Mouse (Mus musculus): ENCODE results near the gene Ppp1r14a.

Gene Ppp1r14a

GRCm38 (mm10) chr7:29288942-29289638, at the start of gene Ppp1r14a:
Gene Ppp1r14a, plus strand, starts transcription at chr7:29289308.
- no peak for DNase-seq (ENCODE audit: extremely low read depth, low read depth, low spot score)

- DNase-seq (ENCODE audit: extremely low read depth, low read depth, low spot score) = no peak
Observed at GRCm38 (mm10) chr7:29244732-29245416, 44.2 kb upstream of the Ppp1r14a start.

- DNase-seq (ENCODE audit: extremely low read depth, low read depth, low spot score) = no peak
Observed at GRCm38 (mm10) chr7:29246015-29246414, 43.1 kb upstream of the Ppp1r14a start.

- DNase-seq (ENCODE audit: extremely low read depth, low read depth, low spot score) = no peak
Observed at GRCm38 (mm10) chr7:29246619-29247313, 42.3 kb upstream of the Ppp1r14a start.

DNA sequence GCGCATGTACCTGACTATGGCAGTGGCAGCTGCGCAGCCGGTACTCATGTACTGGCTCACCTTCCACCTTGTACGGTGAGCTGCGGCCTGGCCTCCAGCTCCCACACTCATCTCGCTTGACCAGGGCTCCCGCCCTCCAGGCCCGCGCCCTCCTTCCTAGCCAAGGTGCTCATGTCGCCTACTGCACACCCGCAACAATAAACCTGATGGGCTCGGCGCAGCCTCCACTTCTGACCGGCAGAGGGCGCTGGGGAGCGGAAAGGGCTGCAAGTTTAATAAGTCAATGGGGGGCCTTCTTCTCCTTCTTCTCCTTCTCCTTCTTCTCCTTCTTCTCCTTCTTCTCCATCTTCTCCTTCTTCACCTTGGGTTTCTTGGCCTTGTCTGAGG, 41.8 kb upstream of the Ppp1r14a start:
- DNase-seq (ENCODE audit: extremely low read depth, low read depth, low spot score) = no peak

GRCm38 (mm10) chr7:29247706-29248105, 41.4 kb upstream of the Ppp1r14a start:
- no peak for DNase-seq (ENCODE audit: extremely low read depth, low read depth, low spot score)

GRCm38 (mm10) chr7:29248261-29248841, 40.8 kb upstream of the Ppp1r14a start, which contains the start of gene 2200002D01Rik:
Gene 2200002D01Rik, minus strand, starts transcription at chr7:29248466.
- DNase-seq (ENCODE audit: extremely low read depth, low read depth, low spot score) = no peak

DNA sequence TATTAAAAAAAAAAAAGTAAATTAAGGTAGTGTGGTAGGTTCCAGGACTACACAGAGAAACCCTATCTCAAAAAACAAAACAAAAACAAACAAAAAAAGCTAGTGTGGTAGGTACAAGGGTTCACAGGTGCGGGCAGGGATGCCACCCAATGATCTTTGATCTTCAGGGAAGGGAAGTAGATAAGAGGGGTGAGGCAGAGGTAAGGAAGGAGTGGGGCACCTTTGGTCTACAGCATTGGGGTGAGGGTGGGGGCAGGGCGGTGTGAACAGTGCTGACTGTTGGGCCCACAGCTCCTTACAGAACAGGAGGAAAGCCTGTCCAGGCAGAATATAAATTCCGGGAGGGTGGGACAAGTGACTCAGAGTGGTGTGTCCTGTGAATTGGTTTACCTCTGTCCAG, 37.9 kb upstream of the Ppp1r14a start:
- no peak for DNase-seq (ENCODE audit: extremely low read depth, low read depth, low spot score)

- no peak for DNase-seq (ENCODE audit: extremely low read depth, low read depth, low spot score)
Observed at GRCm38 (mm10) chr7:29253842-29254241, 35.3 kb upstream of the Ppp1r14a start.

DNA sequence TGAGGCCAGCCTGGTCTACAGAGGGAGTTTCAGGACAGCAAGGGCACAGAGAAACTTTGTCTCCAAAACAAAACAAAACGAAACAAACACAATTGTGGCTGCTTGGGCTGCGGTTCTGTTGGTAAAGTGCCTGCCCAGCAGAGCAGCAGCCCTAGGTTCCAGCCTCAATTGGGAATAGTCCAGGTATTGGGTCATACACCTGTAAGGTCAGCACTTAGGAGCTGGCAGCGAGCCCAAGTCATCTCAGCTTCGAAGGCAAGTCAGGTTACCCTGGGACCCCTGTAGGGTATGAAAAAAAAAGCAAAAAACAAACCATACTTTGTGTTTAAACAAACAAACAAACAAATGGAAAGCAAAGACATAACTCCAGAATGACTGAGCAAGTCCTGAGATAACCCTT, 33.2 kb upstream of the Ppp1r14a start:
- DNase-seq (ENCODE audit: extremely low read depth, low read depth, low spot score) = no peak

DNA sequence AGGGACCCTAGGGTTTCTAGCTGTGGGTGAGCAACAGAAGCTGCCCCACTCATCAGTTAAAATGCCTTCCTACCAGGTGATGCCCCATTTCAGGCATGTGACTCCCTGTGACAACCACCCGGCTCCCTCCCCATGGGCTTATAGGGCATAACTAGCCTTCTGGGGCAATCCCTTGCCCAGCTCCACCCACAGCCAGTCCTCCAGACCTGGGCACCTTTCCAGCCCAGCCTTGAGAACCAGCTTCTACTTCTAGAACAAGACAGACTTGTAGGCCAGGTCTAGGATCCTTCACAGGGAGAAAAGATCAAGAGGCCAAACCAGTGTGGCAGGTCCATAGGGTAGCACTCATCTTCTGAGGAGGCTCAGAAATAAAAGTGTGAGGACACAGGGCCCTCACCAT, 31.7 kb upstream of the Ppp1r14a start:
- peak; percentile 83 for DNase-seq (ENCODE audit: extremely low read depth, low read depth, low spot score)

DNA sequence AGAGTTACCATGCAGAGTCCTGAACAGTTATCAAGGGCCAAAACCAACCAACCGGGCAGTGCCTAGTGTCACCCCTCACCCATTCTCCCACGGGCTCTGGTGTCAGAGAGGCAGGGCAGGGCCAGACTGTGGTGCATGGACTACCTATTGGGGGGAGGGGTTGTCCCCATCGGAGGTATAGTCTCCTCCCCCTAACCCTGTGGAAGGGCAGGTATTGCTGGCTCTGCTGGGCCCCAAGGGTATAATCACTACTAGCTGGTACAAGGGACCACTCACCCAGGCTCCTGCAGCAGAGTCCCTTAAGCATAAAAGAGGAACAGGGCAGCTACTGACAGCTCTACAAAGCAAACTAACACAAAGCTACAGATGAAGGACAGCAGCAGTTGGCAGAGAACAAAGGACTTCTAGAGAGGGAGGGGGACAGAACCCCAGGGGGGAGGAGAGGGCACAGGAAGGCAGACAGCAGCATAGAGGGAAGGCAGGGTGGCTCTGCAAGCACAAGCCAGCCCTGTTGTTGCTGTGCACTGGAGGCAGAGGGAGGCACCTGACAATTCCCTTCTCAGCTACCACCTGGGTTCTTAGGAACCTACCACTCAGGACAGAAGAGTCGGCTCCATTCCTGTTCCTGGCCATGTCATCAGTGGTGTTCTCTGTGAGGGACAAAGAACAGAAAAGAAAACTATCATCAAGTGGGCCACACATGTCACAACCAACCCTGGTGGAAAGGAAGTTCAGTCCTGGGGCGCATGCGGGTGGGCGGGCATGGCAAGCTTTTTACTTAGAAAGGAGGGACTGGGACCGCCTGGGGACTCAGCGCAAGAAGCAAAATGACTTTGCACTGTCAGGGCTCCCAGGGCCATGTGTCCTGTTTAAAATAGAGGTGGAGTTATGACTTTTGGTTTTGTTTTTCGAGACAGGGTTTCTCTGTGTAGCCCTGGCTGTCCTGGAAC, 29.1 kb upstream of the Ppp1r14a start:
- DNase-seq (ENCODE audit: extremely low read depth, low read depth, low spot score) = no peak

DNA sequence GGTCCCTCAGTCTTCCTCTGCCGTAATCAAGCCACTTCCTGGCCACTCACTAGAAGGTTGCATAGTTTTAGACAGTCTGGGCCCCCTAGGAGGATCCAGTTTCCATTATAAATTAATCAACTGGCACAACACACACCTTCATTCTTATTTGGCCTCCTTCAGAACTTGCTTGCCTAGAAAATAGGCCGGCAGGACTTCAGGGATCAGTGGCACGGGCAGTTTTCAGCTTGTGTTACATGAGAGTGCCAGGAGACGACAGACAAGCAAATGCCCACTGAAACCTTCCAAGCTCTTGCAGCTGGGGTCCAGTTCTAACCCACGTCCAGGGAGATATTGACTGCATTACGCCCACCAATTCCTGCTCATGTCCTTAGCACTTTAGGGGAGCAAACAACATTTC, 27.0 kb upstream of the Ppp1r14a start:
- no peak for DNase-seq (ENCODE audit: extremely low read depth, low read depth, low spot score)

DNA sequence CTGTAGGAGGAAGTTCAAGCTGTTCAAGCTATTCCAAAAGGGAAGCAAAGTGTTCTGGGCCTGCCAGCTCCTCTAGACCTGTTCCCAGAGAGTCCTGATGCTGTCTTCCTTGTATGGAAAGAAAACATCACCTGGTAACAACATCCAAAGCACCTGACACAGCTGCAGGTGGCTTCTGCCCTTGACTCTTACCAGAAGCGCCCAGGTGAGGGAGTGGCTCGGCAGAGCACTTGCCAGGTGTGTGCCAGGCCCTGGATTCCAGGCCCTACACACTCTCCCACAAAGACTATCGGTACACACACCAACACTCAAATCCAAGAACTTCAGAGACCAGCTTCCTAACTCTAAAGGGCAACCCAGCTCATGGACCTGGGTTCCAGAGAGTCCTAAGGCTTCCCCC, 25.3 kb upstream of the Ppp1r14a start:
- no peak for DNase-seq (ENCODE audit: extremely low read depth, low read depth, low spot score)

- no peak for DNase-seq (ENCODE audit: extremely low read depth, low read depth, low spot score)
Observed at GRCm38 (mm10) chr7:29265636-29266035, 23.5 kb upstream of the Ppp1r14a start.

DNA sequence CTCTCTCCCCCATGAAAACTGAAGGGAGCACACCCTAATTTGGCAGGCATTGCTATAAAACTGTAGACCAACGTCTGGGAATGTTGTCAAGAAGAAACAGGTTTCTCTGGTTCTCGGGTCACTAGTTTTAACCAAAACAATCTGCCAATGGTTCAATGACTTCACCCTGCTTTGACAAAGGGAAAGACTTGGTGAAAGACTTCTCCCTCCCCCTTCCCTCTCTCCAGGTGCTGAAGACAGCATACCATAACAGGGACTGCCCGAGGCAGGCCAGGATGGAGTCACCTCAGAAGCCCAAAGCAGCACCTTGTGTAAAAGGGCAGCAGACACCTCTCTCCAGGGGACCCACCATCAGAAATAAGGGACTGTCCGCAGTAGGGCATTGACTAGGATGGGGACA, 22.2 kb upstream of the Ppp1r14a start:
- peak; percentile 88 for DNase-seq (ENCODE audit: extremely low read depth, low read depth, low spot score)

GRCm38 (mm10) chr7:29270445-29270844, 18.7 kb upstream of the Ppp1r14a start:
- DNase-seq (ENCODE audit: extremely low read depth, low read depth, low spot score) = no peak

DNA sequence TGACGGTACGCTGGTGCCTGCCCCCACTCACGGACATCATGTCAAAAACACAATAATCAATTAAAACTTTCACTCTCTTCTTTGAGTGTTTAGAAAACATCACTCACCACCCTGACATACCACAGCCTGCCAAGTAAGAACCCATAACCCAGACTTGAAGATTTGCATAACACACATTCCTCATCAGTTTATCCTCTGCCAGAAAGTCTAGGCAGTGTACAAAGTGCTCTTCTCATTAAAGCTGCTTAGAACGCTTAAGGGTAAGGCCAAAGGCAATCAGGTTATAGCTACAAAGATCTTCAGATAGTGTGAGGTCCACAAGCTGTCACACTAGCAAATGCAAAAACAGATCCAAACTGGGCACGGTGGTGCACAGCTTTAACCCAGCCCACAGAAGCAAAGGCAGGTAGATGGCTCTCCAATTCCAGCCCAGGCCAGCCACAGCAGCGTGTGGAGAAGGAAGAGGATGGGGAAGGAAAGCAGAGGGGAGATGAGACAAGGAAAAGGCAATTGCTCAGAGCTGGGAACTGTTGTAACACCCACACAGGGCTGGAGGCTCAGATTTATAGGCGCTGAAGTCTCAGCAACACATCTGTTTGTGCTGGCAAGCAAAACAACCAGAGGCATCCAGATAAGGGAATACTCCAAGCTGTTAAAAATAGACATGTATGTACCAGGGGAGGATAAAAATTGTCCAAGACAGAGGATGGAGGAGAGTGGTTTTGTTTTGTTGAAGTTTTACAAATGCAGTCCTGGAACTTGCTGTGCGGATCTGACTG, 17.2 kb upstream of the Ppp1r14a start:
- DNase-seq (ENCODE audit: extremely low read depth, low read depth, low spot score) = no peak

GRCm38 (mm10) chr7:29276715-29277114, 12.4 kb upstream of the Ppp1r14a start:
- no peak for DNase-seq (ENCODE audit: extremely low read depth, low read depth, low spot score)

- no peak for DNase-seq (ENCODE audit: extremely low read depth, low read depth, low spot score)
Observed at GRCm38 (mm10) chr7:29277510-29277909, 11.6 kb upstream of the Ppp1r14a start.
